Mouse (Mus musculus) naive thymus-derived CD4-positive, alpha-beta T cell, adult 2 months (primary cell): ENCODE data around the gene Sipa1.
"Not testable (repeated sequence)": the region's sequence is repeated elsewhere in the genome, so short reads cannot be mapped to it uniquely, and the experiment has no call there.

Experiments
- DNase-seq: peaks from one replicate; pipeline ENCODE4 v3.0.0-alpha.2; 2011; ENCODE audit warnings: low read depth

Gene Sipa1

DNA sequence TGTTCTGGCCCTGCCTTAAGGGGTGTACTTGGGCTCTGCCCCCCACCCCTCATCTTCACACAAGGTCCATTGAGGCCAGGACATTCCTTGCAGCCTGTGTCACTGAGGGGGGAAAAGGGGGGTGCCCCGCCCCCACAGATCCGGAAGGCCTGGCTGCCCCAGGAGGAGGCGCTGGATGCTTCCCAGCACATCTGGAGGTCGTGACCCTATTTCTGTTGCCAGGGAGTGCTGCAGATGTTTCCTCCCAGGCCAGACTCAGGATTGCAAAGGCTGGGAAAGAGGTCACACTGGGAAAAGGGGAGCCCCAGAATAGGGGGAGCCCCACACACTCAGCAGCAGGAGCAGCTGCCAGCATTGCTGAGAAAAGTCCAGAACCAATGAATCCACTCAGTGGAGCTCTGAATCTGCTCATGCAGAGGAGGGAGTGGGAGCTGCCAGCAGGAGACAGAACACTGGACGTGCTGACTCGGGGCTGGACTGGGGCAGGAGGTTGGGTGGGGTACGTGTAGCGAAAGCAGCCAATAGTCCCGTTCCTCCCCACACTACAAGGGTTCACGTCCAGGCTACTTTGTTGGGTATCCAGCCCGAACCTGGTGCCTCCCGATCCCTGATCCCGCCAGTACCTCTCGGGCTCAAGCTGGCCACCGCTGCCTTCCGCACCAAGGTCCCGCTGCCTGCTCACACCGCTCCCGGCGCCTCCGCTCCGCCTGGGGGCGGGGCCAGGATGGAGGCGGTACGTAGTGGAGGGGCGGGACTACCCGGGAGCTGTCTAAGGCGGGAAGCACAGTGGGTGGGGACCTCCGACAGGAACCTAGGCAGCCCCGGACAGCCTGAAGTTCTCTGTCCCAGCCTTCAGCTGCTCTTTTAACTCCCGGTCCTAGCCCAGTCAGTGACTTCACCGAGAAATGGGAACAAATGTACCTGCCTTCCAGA, at the start of gene Sipa1:
Sipa1 (minus strand) TSS at position 727 of the 933 bp plus-strand sequence.
- peak; percentile 93 for DNase-seq

DNA sequence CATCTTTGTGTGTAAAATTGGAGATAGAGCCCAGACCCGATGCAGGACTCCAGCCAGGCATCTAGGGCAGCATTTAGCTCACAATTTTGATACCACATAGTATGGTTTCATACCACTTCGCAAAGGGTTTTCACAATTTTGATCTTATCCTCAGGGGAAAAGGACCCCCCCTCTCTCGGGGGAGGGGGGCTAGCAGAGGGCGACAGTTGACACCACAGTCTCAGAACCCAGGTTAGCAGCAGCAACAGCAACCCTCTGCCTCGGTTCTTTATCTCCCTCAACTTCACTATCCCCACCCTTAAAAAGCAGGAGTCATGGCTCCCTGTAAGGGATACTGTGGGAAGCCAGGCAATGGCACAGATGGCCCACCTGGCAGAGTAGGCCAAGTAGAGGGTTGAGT, 49.7 kb upstream of the Sipa1 start:
- DNase-seq = no peak

GRCm38 (mm10) chr19:5711907-5712460, 48.5 kb upstream of the Sipa1 start:
- no peak for DNase-seq

GRCm38 (mm10) chr19:5711218-5711617, 47.7 kb upstream of the Sipa1 start:
- peak; percentile 79 for DNase-seq

- DNase-seq = no peak
These were observed 47.1 kb upstream of the Sipa1 start for GRCm38 (mm10) chr19:5710581-5710980.

DNA sequence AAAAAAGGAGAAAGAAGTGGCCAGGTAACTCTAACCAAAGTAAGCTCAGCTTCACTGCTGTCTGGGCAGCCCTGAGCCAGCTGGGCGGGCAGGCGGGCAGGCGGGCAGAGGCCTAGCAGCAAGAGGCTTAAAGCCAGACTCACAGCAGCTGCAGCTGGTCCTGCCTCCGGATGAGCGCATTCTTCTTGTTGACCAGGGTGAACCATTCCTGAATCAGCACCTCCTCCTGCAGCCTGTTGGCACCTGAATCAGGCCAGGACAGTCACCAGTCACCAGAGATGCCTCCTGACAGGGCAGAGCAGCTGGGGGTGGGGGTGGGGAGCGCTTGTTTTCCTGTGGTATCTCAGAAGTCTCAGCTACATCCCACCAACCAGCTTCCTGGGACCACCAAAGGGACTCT, 46.6 kb upstream of the Sipa1 start:
- DNase-seq = no peak

GRCm38 (mm10) chr19:5704801-5705571, 41.5 kb upstream of the Sipa1 start:
- DNase-seq = peak; percentile 70

- peak; percentile 61 for DNase-seq
These were observed 40.8 kb upstream of the Sipa1 start, which contains the start of gene Kcnk7 for GRCm38 (mm10) chr19:5704163-5704800. Gene Kcnk7 (plus strand): TSS chr19:5704367.

GRCm38 (mm10) chr19:5695849-5696462, 32.4 kb upstream of the Sipa1 start:
- no peak for DNase-seq

GRCm38 (mm10) chr19:5693801-5694200, 30.3 kb upstream of the Sipa1 start:
- no peak for DNase-seq

GRCm38 (mm10) chr19:5692913-5693396, 29.4 kb upstream of the Sipa1 start:
- no peak for DNase-seq

- DNase-seq = no peak
These were observed 28.8 kb upstream of the Sipa1 start for GRCm38 (mm10) chr19:5692086-5692912.

GRCm38 (mm10) chr19:5691601-5692000, 28.1 kb upstream of the Sipa1 start:
- no peak for DNase-seq

DNA sequence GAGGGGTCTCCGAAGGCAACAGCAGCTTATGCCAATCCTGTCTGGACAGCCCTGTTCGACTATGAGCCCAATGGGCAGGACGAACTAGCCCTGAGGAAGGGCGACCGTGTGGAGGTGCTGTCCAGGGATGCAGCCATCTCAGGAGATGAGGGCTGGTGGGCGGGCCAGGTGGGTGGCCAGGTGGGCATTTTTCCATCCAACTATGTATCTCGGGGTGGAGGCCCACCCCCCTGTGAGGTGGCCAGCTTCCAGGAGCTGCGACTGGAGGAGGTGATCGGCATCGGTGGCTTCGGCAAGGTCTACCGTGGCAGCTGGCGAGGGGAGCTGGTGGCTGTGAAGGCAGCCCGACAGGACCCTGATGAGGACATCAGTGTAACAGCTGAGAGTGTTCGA, 26.8 kb upstream of the Sipa1 start:
- no peak for DNase-seq

GRCm38 (mm10) chr19:5689565-5690342, 26.2 kb upstream of the Sipa1 start:
- peak; percentile 92 for DNase-seq

DNA sequence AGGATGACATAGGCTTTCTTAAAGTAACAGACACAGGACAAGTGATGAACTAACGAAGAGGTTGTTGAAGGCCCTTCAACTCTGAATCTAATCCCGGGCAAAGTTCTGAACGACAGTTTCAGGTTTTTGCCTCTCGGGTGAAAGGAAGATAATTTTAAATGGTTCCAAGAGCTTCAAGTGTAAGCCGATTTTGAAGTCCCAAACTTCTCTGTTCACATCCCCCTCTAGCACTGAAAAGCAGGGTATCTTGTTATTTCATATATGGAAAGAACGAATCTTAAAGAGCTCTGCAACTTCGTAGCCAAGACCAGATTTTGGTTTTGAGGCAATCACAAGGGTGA, 25.6 kb upstream of the Sipa1 start:
- no peak for DNase-seq

- DNase-seq = peak; percentile 99
These were observed 24.9 kb upstream of the Sipa1 start, which contains the start of the genes Map3k11 and Pcnx3 for GRCm38 (mm10) chr19:5688200-5689087. Gene Map3k11 (plus strand): TSS chr19:5688742. Gene Pcnx3 (minus strand): TSS chr19:5688908.

DNA sequence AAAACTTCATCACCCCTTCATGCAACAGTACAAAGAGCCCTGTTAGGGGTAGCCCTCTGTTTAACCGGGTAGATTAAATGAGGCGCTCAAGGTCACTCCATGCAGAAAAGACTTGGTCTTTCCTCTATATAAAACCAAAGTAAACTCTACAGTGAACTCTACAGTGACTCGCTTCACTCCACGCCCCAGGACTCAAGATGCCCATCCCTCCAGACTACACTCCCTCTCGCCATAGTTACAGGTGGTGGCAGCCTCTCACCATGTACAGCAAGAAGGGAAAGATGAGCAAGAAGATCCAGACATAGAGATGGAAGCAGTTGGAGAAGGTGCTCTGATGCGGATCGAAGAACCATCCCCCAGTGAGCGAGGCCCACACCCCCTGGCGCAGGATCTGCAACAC, 24.2 kb upstream of the Sipa1 start:
- peak; percentile 31 for DNase-seq

GRCm38 (mm10) chr19:5686954-5687353, 23.4 kb upstream of the Sipa1 start:
- DNase-seq = not testable (repeated sequence)
